Mouse (Mus musculus) lung, adult 2 months (tissue): ENCODE data around the gene Znhit1. TPM values are rescaled to one million over a fixed set of nuclear protein-coding genes. Genes with fewer than 3 reads are reported as not detected.
"Not testable (repeated sequence)": the region's sequence is repeated elsewhere in the genome, so short reads cannot be mapped to it uniquely, and the experiment has no call there.

Source experiments
- DNase-seq: peaks from one replicate; pipeline ENCODE4 v3.0.0; 2022
- H3K4me1 ChIP-seq: fragments of 200-500 bp; 2 replicates; pipeline ENCODE4 v1.6.1; 2011; ENCODE audit warnings: low read length; ENCODE audit not compliant: control insufficient read depth, insufficient read depth
- H3K4me3 ChIP-seq: fragments of 200-500 bp; replicated peaks from 2 replicates; pipeline ENCODE3; 2011; ENCODE audit warnings: low read depth, mild to moderate bottlenecking, control low read depth, low read length; ENCODE audit errors: extremely low read depth
- CTCF ChIP-seq: fragments of 200-500 bp; IDR thresholded peaks from 2 replicates; pipeline ENCODE4 v1.5.1; 2011; ENCODE audit warnings: mild to moderate bottlenecking, low read length, control low read depth; ENCODE audit not compliant: insufficient read depth
- POLR2A ChIP-seq: fragments of 200-500 bp; IDR thresholded peaks from 2 replicates; pipeline ENCODE4 v1.6.1; 2011; ENCODE audit warnings: low read depth, mild to moderate bottlenecking, control low read depth, low read length, borderline replicate concordance; ENCODE audit errors: extremely low read depth
- WGBS: fragments of 180-500 bp; shearing (Covaris S2); methylation state at CpG from one replicate; pipeline ENCODE4 v1.1.7; 2018; 5-methylcytosine and 5-hydroxymethylcytosine counted together
- polyA plus RNA-seq: library from polyadenylated mRNA; depleted of rRNA; stranded (reverse); fragments of >200 nt; gene quantifications from 2 replicates; pipeline ENCODE4 v1.2.3, GENCODE M21; 2012

Gene Znhit1
- polyA plus RNA-seq, 1 experiment: 70.3 TPM

- Histone ChIP-seq H3K4me1 (no peaks in the 10 kb centered on the region), H3K4me3 (no peak overlapping the region)
- DNase-seq: no peak
- TF ChIP-seq CTCF (no peak), POLR2A (no peak)
Measured at GRCm38 (mm10) chr5:136947874-136948273, 39.9 kb downstream of the Znhit1 start.

GRCm38 (mm10) chr5:136945084-136945483, 42.7 kb downstream of the Znhit1 start:
- WGBS: 75% methylated on average over 12 of the region's 12 CpGs
- TF ChIP-seq POLR2A: no peak
- TF ChIP-seq CTCF: no peak
- DNase-seq: no peak
- H3K4me1 ChIP-seq: no peaks in the 10 kb centered on the region
- no peak overlapping the region for H3K4me3 ChIP-seq

GRCm38 (mm10) chr5:136943382-136943781, 44.4 kb downstream of the Znhit1 start:
- DNase-seq: no peak
- 68% methylated on average over 2 of the region's 2 CpGs for WGBS
- H3K4me1 ChIP-seq: no peaks in the 10 kb centered on the region
- H3K4me3 ChIP-seq: no peak overlapping the region
- TF ChIP-seq CTCF (no peak), POLR2A (no peak)

GRCm38 (mm10) chr5:136942781-136943180, 45.0 kb downstream of the Znhit1 start:
- H3K4me1 ChIP-seq: no peaks in the 10 kb centered on the region
- no peak for DNase-seq
- WGBS: 55% methylated on average over 3 of the region's 3 CpGs
- TF ChIP-seq CTCF (no peak), POLR2A (no peak)
- H3K4me3 ChIP-seq: no peak overlapping the region

GRCm38 (mm10) chr5:136940845-136941560, 46.8 kb downstream of the Znhit1 start:
- Histone ChIP-seq H3K4me3 (no peak overlapping the region), H3K4me1 (no peaks in the 10 kb centered on the region)
- DNase-seq: no peak
- 89% methylated on average over 12 of the region's 12 CpGs for WGBS
- TF ChIP-seq POLR2A: no peak

GRCm38 (mm10) chr5:136940029-136940428, 47.8 kb downstream of the Znhit1 start:
- not testable (repeated sequence) for H3K4me1 ChIP-seq
- WGBS: 70% methylated on average over 6 of the region's 6 CpGs

GRCm38 (mm10) chr5:136939284-136939683, 48.5 kb downstream of the Znhit1 start:
- Histone ChIP-seq H3K4me3 (no peak overlapping the region), H3K4me1 (no peaks in the 10 kb centered on the region)
- TF ChIP-seq POLR2A (no peak), CTCF (peak; percentile 50)
- no peak for DNase-seq
- WGBS: 68% methylated on average over 7 of the region's 7 CpGs

More at GRCm38 (mm10) chr5:136940029-136940428, 47.8 kb downstream of the Znhit1 start:
- H3K4me3 ChIP-seq, DNase-seq: not testable (repeated sequence)

GRCm38 (mm10) chr5:136937621-136938020, 50.2 kb downstream of the Znhit1 start:
- 73% methylated on average over 5 of the region's 5 CpGs for whole genome bisulfite sequencing
- H3K4me3 ChIP-seq: no peak overlapping the region

GRCm38 (mm10) chr5:136936750-136937149, 51.1 kb downstream of the Znhit1 start:
- WGBS: 81% methylated on average over 6 of the region's 6 CpGs

More at GRCm38 (mm10) chr5:136937621-136938020, 50.2 kb downstream of the Znhit1 start:
- H3K4me1 ChIP-seq: no peaks in the 10 kb centered on the region
- no peak for TF ChIP-seq POLR2A
- no peak for TF ChIP-seq CTCF
- no peak for DNase-seq

GRCm38 (mm10) chr5:136935905-136936695, 51.7 kb downstream of the Znhit1 start:
- Histone ChIP-seq H3K4me1 (no peaks in the 10 kb centered on the region), H3K4me3 (no peak overlapping the region)
- DNase-seq: no peak
- 63% methylated on average over 7 of the region's 7 CpGs for WGBS
- TF ChIP-seq CTCF: 0 out of 2 replicates have a peak, but pooled peaks have one; percentile 35
- TF ChIP-seq POLR2A: no peak

More at GRCm38 (mm10) chr5:136936750-136937149, 51.1 kb downstream of the Znhit1 start:
- no peaks in the 10 kb centered on the region for H3K4me1 ChIP-seq
- no peak for TF ChIP-seq CTCF
- TF ChIP-seq POLR2A: no peak
- no peak for DNase-seq
- H3K4me3 ChIP-seq: no peak overlapping the region
